ENCODE assay signal across 28 mouse cellular contexts in genomic region chr10:22893442-22893985, GRCm38 (mm10).
DNase-seq lines count a peak whose midpoint lies in the region; ATAC-seq and TF ChIP-seq lines count a peak whose summit lies in the region.
"Had no signal": no experiment of that assay in that cellular context is flagged by ENCODE, and none has a peak within 500 bp of the region (broad histone marks: within the 10 kb centered on the region; RNA-seq: fewer than 3 reads in every experiment).

No protein-coding gene starts in this region.

- H3K4me2 ChIP-seq in intestine, postnatal 0 days (replicated peaks; ENCODE audit: low read depth): peak overlapping the region; percentile 6; the same call in 1 of the 2 replicates
- no peak overlapping the region for H3K4me2 ChIP-seq in intestine, embryonic 15.5 days (replicated peaks)
- peak overlapping the region; percentile 27; the same call in 1 of the 2 replicates for H3K4me2 ChIP-seq in kidney, embryonic 15.5 days
- H3K4me2 ChIP-seq in lung, embryonic 15.5 days: 0 out of 2 replicates have a peak overlapping the region, but pooled peaks have one; percentile 2
- H3K4me2 ChIP-seq: forebrain, embryonic 13.5 days; heart, embryonic 12.5 days; heart, embryonic 15.5 days; hindbrain, embryonic 13.5 days had no signal

- no peaks in the 10 kb centered on the region for H3K9me3 ChIP-seq in intestine, postnatal 0 days (ENCODE audit: control insufficient read depth)
- no peaks in the 10 kb centered on the region for H3K9me3 ChIP-seq in intestine, embryonic 15.5 days
- no peaks in the 10 kb centered on the region for H3K9me3 ChIP-seq in kidney, embryonic 15.5 days (replicated peaks)
- no peaks in the 10 kb centered on the region for H3K9me3 ChIP-seq in lung, embryonic 15.5 days
- H3K9me3 ChIP-seq: forebrain, embryonic 10.5 days; forebrain, embryonic 13.5 days; G1E; heart, embryonic 15.5 days; hindbrain, embryonic 10.5 days; hindbrain, embryonic 13.5 days had no signal

- no peak overlapping the region for H3K27ac ChIP-seq in intestine, postnatal 0 days (ENCODE audit: low read depth, low read length)
- H3K27ac ChIP-seq in intestine, embryonic 15.5 days: no peak overlapping the region
- peak overlapping the region; percentile 74 for H3K27ac ChIP-seq in kidney, embryonic 15.5 days
- H3K27ac ChIP-seq in lung, embryonic 15.5 days: peak overlapping the region; percentile 42; the same call in 1 of the 2 replicates
- H3K27ac ChIP-seq: forebrain, embryonic 10.5 days; forebrain, embryonic 13.5 days; heart, embryonic 15.5 days; hindbrain, embryonic 10.5 days; hindbrain, embryonic 13.5 days had no signal

- H3K4me1 ChIP-seq in intestine, postnatal 0 days (replicated peaks; ENCODE audit: control insufficient read depth, insufficient read depth, low read length): no peaks in the 10 kb centered on the region
- no peaks in the 10 kb centered on the region for H3K4me1 ChIP-seq in intestine, embryonic 15.5 days (replicated peaks)
- 0 out of 2 replicates have a peak, but pooled peaks cover 8% of the 10 kb centered on the region for H3K4me1 ChIP-seq in kidney, embryonic 15.5 days
- H3K4me1 ChIP-seq in lung, embryonic 15.5 days: peaks cover 6% of the 10 kb centered on the region; the same call in 1 of the 2 replicates
- H3K4me1 ChIP-seq: forebrain, embryonic 10.5 days; forebrain, embryonic 13.5 days; heart, embryonic 12.5 days; heart, embryonic 15.5 days; hindbrain, embryonic 10.5 days; hindbrain, embryonic 13.5 days had no signal

- no peak for TF ChIP-seq CTCF in intestine, postnatal 0 days (IDR thresholded peaks at IDR 0.05; ENCODE audit: low read depth)

- no peak overlapping the region for H3K9ac ChIP-seq in intestine, postnatal 0 days (ENCODE audit: low read depth, low read length)
- no peak overlapping the region for H3K9ac ChIP-seq in intestine, embryonic 15.5 days
- H3K9ac ChIP-seq in kidney, embryonic 15.5 days: no peak overlapping the region
- H3K9ac ChIP-seq in lung, embryonic 15.5 days: no peak overlapping the region
- H3K9ac ChIP-seq: forebrain, embryonic 13.5 days; heart, embryonic 12.5 days; heart, embryonic 15.5 days; hindbrain, embryonic 13.5 days had no signal

- no peaks in the 10 kb centered on the region for H3K27me3 ChIP-seq in intestine, postnatal 0 days (replicated peaks; ENCODE audit: control insufficient read depth, insufficient read depth, low read length)
- no peaks in the 10 kb centered on the region for H3K27me3 ChIP-seq in intestine, embryonic 15.5 days (replicated peaks)
- no peaks in the 10 kb centered on the region for H3K27me3 ChIP-seq in kidney, embryonic 15.5 days
- no peaks in the 10 kb centered on the region for H3K27me3 ChIP-seq in lung, embryonic 15.5 days
- H3K27me3 ChIP-seq: CH12.LX; forebrain, embryonic 13.5 days; heart, embryonic 12.5 days; heart, embryonic 15.5 days; hindbrain, embryonic 13.5 days had no signal

- WGBS in intestine, postnatal 0 days: 35% methylated on average over 10 of the region's 10 CpGs
- 29% methylated on average over 10 of the region's 10 CpGs for WGBS in intestine, embryonic 15.5 days
- 48% methylated on average over 10 of the region's 10 CpGs for WGBS in kidney, embryonic 15.5 days
- 25% methylated on average over 10 of the region's 10 CpGs for WGBS in lung, embryonic 15.5 days

- no peak for ATAC-seq in intestine, postnatal 0 days
- ATAC-seq in intestine, embryonic 15.5 days: no peak
- no peak for ATAC-seq in kidney, embryonic 15.5 days (replicated peaks; ENCODE audit: low FRiP score)
- ATAC-seq in lung, embryonic 15.5 days (ENCODE audit: borderline replicate concordance, extremely low read depth, low FRiP score, low TSS enrichment): no peak
- ATAC-seq: forebrain, embryonic 13.5 days; forebrain, embryonic 16.5 days; Patski had no signal

- DNase-seq in kidney, postnatal 14 days: no peak
- peak; percentile 30 for DNase-seq in kidney, postnatal 10 days
- DNase-seq in kidney, adult 11 months: no peak
- no peak for DNase-seq in lung, postnatal 14 days
- DNase-seq: adrenal gland, postnatal 10 days; adrenal gland, postnatal 36 days; B cell, adult 2 months; cerebellum, adult 18-20 months; cerebellum, adult 9-10 months; cerebellum, postnatal 14 days; gastrocnemius, postnatal 10 days; gastrocnemius, postnatal 36 days; heart, postnatal 10 days; heart, postnatal 36 days had no signal

- H3K4me3 ChIP-seq in intestine, postnatal 0 days (ENCODE audit: low read depth, low read length): no peak overlapping the region
- no peak overlapping the region for H3K4me3 ChIP-seq in intestine, embryonic 15.5 days (replicated peaks)
- H3K4me3 ChIP-seq in kidney, embryonic 15.5 days (replicated peaks): no peak overlapping the region
- H3K4me3 ChIP-seq in lung, embryonic 15.5 days: no peak overlapping the region
- H3K4me3 ChIP-seq: forebrain, embryonic 10.5 days; forebrain, embryonic 13.5 days; heart, embryonic 12.5 days; heart, embryonic 15.5 days; hindbrain, embryonic 10.5 days; hindbrain, embryonic 13.5 days had no signal

- no peaks in the 10 kb centered on the region for H3K36me3 ChIP-seq in intestine, postnatal 0 days (ENCODE audit: control insufficient read depth, insufficient read depth)
- no peaks in the 10 kb centered on the region for H3K36me3 ChIP-seq in intestine, embryonic 15.5 days
- H3K36me3 ChIP-seq in kidney, embryonic 15.5 days: no peaks in the 10 kb centered on the region
- H3K36me3 ChIP-seq in lung, embryonic 15.5 days: no peaks in the 10 kb centered on the region
- H3K36me3 ChIP-seq: forebrain, embryonic 10.5 days; G1E; heart, embryonic 12.5 days; heart, embryonic 15.5 days; hindbrain, embryonic 10.5 days; hindbrain, embryonic 13.5 days had no signal

Comparison
In these comparisons a context has a peak if more than half of its experiments do, and no peak if none do; other contexts are left out.
1. H3K27ac ChIP-seq: peak in kidney, embryonic 15.5 days (single experiment) and lung, embryonic 15.5 days (single experiment); none in intestine, postnatal 0 days (single experiment) and intestine, embryonic 15.5 days (single experiment).